Mouse (Mus musculus) kidney, embryonic 14.5 days (tissue): ENCODE results near the gene Nek10. TPM values are rescaled to one million over a fixed set of nuclear protein-coding genes. Genes with fewer than 3 reads are reported as not detected.
A peak's percentile ranks its signal among the peaks of the same experiment; 100 is the strongest.
"Not testable (repeated sequence)": the region's sequence is repeated elsewhere in the genome, so short reads cannot be mapped to it uniquely, and the experiment has no call there.

ENCODE experiments used
- ATAC-seq: fragments of 200-750 bp; cut with Nextera tagmentation; 2 replicates; pipeline ENCODE4 v1.8.0; 2017; ENCODE audit warnings: moderate number of reproducible peaks, mild to moderate bottlenecking, moderate TSS enrichment, moderate library complexity; ENCODE audit not compliant: low FRiP score, low TSS enrichment
- H3K27ac ChIP-seq: fragments of 300-500 bp; sonication (generic); 2 replicates; pipeline ENCODE4 v1.5.1; 2014; ENCODE audit warnings: low read depth, mild to moderate bottlenecking, low read length, moderate library complexity, mixed read lengths
- H3K27me3 ChIP-seq: fragments of 300-500 bp; sonication (generic); 2 replicates; pipeline ENCODE4 v1.6.1; 2014; ENCODE audit warnings: mild to moderate bottlenecking, low read length; ENCODE audit not compliant: control insufficient read depth, insufficient read depth
- H3K36me3 ChIP-seq: fragments of 300-500 bp; sonication (generic); 2 replicates; pipeline ENCODE4 v1.6.1; 2014; ENCODE audit warnings: low read length, mixed read lengths; ENCODE audit not compliant: control insufficient read depth, insufficient read depth
- H3K4me1 ChIP-seq: fragments of 300-500 bp; sonication (generic); 2 replicates; pipeline ENCODE4 v1.6.1; 2014; ENCODE audit warnings: low read length, mixed read lengths; ENCODE audit not compliant: control insufficient read depth, insufficient read depth
- H3K4me2 ChIP-seq: fragments of 300-500 bp; sonication (generic); replicated peaks from 2 replicates; pipeline ENCODE4 v1.6.1; 2014; ENCODE audit warnings: low read depth, mild to moderate bottlenecking, low read length
- H3K4me3 ChIP-seq: fragments of 300-500 bp; sonication (generic); 2 replicates; pipeline ENCODE4 v1.5.1; 2014; ENCODE audit warnings: mild to moderate bottlenecking, low read length
- H3K9ac ChIP-seq: fragments of 300-500 bp; sonication (generic); 2 replicates; pipeline ENCODE4 v1.6.1; 2014; ENCODE audit warnings: low read depth, mild to moderate bottlenecking, low read length, moderate library complexity
- H3K9me3 ChIP-seq: fragments of 300-500 bp; sonication (generic); 2 replicates; pipeline ENCODE4 v1.6.1; 2016; ENCODE audit warnings: low read length; ENCODE audit not compliant: control insufficient read depth
- WGBS: fragments of 180-500 bp; shearing (Covaris S2); extraction: QIAGEN DNeasy Blood & Tissue Kit; methylation state at CpG from one replicate; pipeline ENCODE4 v1.1.7; 2014; 5-methylcytosine and 5-hydroxymethylcytosine counted together
- polyA plus RNA-seq: library from polyadenylated mRNA; unstranded; fragments of >200 nt; fragmentation: Nextera tagmentation; extraction: Ambion mirVana; gene quantifications from 2 replicates; pipeline ENCODE4 v1.2.1, GENCODE M21; 2014

Nek10 gene
- polyA plus RNA-seq, 1 experiment from 2014 or later: not detected

DNA sequence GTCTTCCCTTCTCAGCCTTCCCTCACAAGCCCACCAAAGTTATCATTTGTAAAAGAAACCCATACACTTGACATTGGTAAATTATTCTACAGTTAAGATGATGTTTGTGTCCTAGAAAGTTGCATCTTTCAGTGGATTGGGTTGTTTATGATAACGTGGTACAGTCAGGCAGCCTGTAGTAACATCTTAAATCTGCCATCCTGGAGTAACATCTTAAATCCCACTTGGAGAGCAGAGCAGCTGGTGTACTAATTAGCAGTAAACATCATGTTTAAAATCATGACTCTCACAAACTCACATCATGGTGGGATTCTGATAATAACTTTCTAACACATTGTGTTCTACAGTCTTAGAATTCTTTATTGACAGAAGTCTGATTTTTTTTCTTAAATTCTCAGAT lies 148.6 kb downstream of the Nek10 start:
- no peaks in the 10 kb centered on the region for H3K9me3 ChIP-seq
- 78% methylated on average over 1 of the region's 1 CpGs for WGBS
- no peak overlapping the region for H3K27ac ChIP-seq
- H3K27me3 ChIP-seq: no peaks in the 10 kb centered on the region
- no peak overlapping the region for H3K4me3 ChIP-seq
- ATAC-seq: no peak
- no peaks in the 10 kb centered on the region for H3K4me1 ChIP-seq
- no peaks in the 10 kb centered on the region for H3K36me3 ChIP-seq
- H3K9ac ChIP-seq: no peak overlapping the region
- no peak overlapping the region for H3K4me2 ChIP-seq

DNA sequence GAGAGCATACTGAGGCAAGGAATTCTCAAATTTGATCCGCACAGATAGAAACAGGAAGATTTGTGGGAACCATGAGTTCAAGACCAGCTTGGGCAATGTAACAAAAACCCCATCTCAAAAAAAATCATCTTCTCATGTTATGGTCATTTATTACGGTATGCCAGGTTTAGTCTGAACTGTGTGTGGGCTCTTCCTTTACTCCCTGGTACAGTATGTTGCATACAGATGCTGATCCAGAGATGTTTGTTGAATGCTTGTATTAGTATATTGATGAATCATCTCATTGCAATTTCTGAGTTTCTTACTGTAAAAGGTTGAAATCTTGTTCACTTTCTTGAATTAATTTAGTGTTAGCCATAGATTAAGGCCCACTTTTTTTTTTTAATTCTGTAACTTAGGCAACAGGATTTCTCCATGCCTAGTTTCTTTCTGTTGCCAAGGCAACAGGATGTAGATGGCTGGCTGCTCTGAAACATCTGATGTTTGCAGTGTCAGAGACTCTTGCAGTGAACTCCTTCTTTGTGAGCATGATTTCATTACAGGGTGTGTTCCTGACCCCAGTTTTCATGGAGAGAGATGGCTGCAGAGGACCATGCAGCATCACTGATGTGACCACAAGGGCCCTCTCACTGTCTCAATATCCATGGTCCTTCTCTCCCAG lies 156.7 kb downstream of the Nek10 start:
- no peak overlapping the region for H3K27ac ChIP-seq
- H3K4me1 ChIP-seq: no peaks in the 10 kb centered on the region
- H3K4me2 ChIP-seq: no peak overlapping the region
- H3K9me3 ChIP-seq: no peaks in the 10 kb centered on the region
- no peaks in the 10 kb centered on the region for H3K36me3 ChIP-seq
- ATAC-seq: no peak
- no peak overlapping the region for H3K9ac ChIP-seq
- H3K27me3 ChIP-seq: no peaks in the 10 kb centered on the region
- WGBS: 91% methylated on average over 2 of the region's 2 CpGs
- no peak overlapping the region for H3K4me3 ChIP-seq

DNA sequence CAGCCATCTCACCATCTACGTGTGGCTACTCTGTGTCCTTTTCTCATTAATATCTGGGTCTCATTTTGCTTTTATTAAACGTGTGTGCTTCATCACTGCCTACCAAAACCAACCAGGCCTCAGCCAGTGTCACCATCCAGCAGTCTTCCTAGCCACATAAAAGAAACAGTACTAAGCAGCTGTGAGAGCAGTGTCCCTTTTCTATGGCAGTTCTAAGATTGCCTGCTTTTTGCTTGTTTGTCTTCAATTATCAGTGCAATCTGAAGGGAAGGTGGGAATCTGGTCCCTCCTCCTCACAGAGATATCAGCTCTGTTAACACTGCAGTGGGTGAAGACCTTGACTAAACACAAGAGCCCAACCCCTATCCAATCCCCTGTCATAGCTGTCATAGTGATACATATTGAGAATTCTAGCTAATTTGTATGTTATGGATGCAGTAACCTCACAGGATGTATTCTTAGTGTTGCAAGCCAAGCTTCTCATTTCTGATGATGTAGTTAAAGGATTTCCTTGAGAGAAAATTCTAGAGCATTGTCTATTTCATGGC lies 157.3 kb downstream of the Nek10 start:
- H3K27me3 ChIP-seq: no peaks in the 10 kb centered on the region
- H3K4me3 ChIP-seq: no peak overlapping the region
- no peaks in the 10 kb centered on the region for H3K4me1 ChIP-seq
- H3K36me3 ChIP-seq: no peaks in the 10 kb centered on the region
- no peak for ATAC-seq
- no peak overlapping the region for H3K4me2 ChIP-seq
- 85% methylated on average over 2 of the region's 2 CpGs for WGBS
- H3K9ac ChIP-seq: no peak overlapping the region
- H3K9me3 ChIP-seq: no peaks in the 10 kb centered on the region
- no peak overlapping the region for H3K27ac ChIP-seq

DNA sequence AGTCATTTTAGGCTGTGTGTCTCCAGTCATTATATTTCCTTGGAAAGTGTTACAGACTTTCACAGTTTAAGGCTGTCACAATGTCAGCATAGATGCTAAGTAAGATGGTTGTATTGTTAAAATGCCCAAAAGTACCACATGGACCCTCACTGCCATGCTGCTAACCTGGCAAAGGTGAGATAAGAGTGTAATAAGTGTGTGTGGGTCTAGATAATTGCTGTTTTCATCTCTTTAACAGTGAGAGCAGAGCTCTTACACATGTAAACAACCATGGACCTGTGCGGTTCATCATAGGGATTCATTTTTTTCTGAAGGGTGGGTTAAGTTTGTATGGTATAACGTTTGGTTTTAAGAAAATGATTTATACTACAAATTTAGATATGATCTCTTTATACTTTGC lies 167.4 kb downstream of the Nek10 start:
- Histone ChIP-seq H3K9me3 (no peaks in the 10 kb centered on the region), H3K36me3 (no peaks in the 10 kb centered on the region), H3K4me1 (no peaks in the 10 kb centered on the region), H3K4me2 (no peak overlapping the region), H3K9ac (no peak overlapping the region), H3K27me3 (no peaks in the 10 kb centered on the region), H3K27ac (no peak overlapping the region), H3K4me3 (no peak overlapping the region)
- no peak for ATAC-seq
- WGBS: 76% methylated on average over 2 of the region's 2 CpGs

DNA sequence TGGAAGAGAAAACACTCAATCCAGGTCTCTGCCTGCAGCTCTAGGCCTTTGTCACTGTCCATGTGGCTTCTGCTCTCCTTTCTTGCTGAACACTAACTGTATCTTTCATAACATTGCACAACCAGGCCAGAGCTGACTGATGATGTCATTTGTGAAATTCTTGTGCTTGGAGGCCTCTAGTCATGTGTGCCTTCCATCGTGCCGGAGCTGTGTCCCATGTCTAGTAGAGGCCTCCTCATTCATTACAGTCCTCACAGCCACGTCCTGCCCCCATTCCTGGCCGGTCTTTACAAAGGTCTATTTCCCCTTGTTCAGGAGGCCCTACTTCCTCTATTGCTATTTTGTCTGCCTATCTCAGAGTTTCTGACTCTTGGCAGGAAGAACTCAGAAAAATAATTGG lies 167.8 kb downstream of the Nek10 start:
- no peaks in the 10 kb centered on the region for H3K9me3 ChIP-seq
- H3K27me3 ChIP-seq: no peaks in the 10 kb centered on the region
- ATAC-seq: no peak
- no peak overlapping the region for H3K4me2 ChIP-seq
- 69% methylated on average over 4 of the region's 4 CpGs for WGBS
- no peaks in the 10 kb centered on the region for H3K4me1 ChIP-seq
- H3K4me3 ChIP-seq: no peak overlapping the region
- no peak overlapping the region for H3K9ac ChIP-seq
- H3K27ac ChIP-seq: no peak overlapping the region
- H3K36me3 ChIP-seq: no peaks in the 10 kb centered on the region

DNA sequence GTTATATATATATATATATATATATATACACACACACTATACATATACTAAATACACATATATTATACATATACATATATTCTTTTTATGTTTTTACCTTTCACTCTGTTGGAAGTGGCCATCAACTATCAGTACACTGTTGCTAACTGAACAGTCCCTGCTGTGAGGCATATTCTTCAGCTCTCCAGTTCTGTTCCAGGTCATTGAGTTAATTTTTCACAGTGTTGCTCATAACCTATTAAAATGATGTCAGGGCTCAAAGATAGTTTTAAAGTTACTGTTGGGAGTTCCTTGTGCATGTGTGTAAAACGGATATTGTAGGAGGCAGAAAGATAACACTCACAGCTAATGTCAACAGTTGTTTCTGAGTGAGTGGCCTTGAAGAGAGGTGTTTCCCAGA lies 170.9 kb downstream of the Nek10 start:
- no peak overlapping the region for H3K27ac ChIP-seq
- no peaks in the 10 kb centered on the region for H3K9me3 ChIP-seq
- H3K9ac ChIP-seq: no peak overlapping the region
- no peak for ATAC-seq
- WGBS: 36% methylated on average over 1 of the region's 1 CpGs
- H3K36me3 ChIP-seq: no peaks in the 10 kb centered on the region
- H3K4me2 ChIP-seq: no peak overlapping the region
- no peaks in the 10 kb centered on the region for H3K4me1 ChIP-seq
- no peak overlapping the region for H3K4me3 ChIP-seq
- H3K27me3 ChIP-seq: no peaks in the 10 kb centered on the region

DNA sequence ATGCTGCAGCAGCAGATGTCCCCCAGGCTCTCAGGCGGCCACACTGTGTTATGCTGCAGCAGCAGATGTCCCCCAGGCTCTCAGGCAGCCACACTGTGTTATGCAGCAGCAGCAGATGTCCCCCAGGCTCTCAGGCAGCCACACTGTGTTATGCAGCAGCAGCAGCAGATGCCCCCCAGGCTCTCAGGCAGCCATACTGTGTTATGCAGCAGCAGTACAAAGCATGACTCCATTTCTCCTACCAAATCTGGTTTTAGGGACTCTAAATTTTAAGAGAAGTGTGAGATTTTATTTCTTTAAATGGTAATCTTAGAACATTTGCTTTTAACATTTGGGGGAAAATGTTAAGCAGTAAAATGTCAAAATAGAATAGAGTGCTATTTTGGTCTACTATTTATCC lies 180.9 kb downstream of the Nek10 start:
- not testable (repeated sequence) for H3K27ac ChIP-seq, ATAC-seq, H3K4me1 ChIP-seq, H3K4me3 ChIP-seq, H3K9ac ChIP-seq, H3K27me3 ChIP-seq, H3K36me3 ChIP-seq, H3K4me2 ChIP-seq, H3K9me3 ChIP-seq
- WGBS: no CpG with 5 or more reads among the region's 1 CpGs

DNA sequence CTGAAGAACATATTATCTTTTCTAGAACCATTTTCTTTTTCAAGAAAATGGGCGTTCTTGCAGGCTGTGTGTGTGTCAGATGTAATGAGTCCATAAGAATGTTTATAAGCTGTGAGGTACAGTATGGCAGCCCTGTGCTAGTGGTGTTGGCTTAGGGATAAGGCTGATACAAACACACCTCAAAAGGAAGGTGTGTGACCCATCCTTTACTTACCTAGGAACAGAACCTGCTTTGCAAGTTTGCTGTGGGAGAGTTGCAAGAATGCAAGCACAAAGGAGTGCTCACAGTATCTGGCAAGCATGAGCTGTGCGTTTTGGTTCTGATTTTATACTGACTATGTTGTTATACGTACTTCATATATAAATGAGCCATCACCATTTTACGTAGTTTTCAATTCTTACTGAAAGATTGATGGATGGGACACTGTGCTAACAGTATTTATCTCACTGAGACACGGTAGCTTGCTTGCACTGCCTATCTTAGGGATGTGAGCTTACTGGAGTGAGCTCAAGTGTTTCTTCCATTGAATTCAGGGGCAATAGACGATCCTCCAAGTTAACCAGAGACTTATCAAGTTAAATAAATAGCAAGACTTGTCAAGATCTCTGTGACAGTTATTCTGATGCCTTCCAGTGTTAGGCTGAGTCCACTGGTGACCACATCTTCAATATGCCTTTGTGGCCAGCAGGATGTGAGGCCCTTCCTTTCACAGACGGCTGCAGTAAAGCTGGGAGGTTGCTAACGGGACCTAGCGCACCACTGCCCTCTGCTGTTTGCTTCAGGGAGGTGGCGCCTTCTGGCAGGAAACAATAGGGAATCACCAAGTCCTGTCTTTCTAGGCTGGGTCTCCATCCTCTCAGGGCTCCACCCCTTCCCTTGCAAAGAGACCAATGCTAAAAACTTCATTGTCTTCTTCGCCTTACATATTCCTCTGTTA lies 181.8 kb downstream of the Nek10 start:
- Histone ChIP-seq H3K36me3 (no peaks in the 10 kb centered on the region), H3K4me1 (no peaks in the 10 kb centered on the region), H3K4me3 (no peak overlapping the region), H3K27ac (no peak overlapping the region), H3K9ac (no peak overlapping the region), H3K9me3 (no peaks in the 10 kb centered on the region), H3K27me3 (no peaks in the 10 kb centered on the region), H3K4me2 (no peak overlapping the region)
- WGBS: 47% methylated on average over 11 of the region's 11 CpGs
- peak; percentile 96 for ATAC-seq

DNA sequence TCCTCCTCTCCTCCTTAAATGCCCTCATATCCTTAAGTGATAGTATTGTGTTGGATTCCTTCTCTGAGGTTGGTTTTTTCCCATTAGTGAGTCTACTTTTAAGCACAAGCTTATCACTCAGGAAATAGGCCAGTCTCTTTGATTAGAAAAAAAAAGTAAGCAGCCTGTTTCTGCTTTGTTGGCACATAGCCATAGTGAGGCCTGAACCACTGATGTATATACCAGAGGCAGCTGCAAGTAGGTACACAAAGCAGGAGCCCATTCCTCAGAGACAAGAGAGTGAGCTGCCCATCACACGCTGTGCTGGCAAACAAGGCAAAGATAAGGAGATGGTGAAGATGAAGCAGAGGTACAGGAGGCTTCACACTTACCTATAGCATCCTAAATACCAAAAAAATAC lies 184.2 kb downstream of the Nek10 start:
- ATAC-seq: no peak
- no peaks in the 10 kb centered on the region for H3K36me3 ChIP-seq
- H3K4me1 ChIP-seq: no peaks in the 10 kb centered on the region
- no peaks in the 10 kb centered on the region for H3K9me3 ChIP-seq
- WGBS: 83% methylated on average over 1 of the region's 1 CpGs
- H3K4me3 ChIP-seq: no peak overlapping the region
- no peak overlapping the region for H3K27ac ChIP-seq
- H3K27me3 ChIP-seq: no peaks in the 10 kb centered on the region
- no peak overlapping the region for H3K9ac ChIP-seq
- H3K4me2 ChIP-seq: no peak overlapping the region
